Mouse (Mus musculus) liver, embryonic 12.5 days (tissue): ENCODE measurements around the gene Ahnak. TPM values are rescaled to one million over a fixed set of nuclear protein-coding genes. Genes with fewer than 3 reads are reported as not detected.

Source experiments
- ATAC-seq: fragments of 200-750 bp; cut with Nextera tagmentation; 2 replicates; pipeline ENCODE4 v1.8.0; 2017; ENCODE audit warnings: moderate number of reproducible peaks, mild to moderate bottlenecking, moderate library complexity
- H3K27ac ChIP-seq: fragments of 300-500 bp; sonication (generic); 2 replicates; pipeline ENCODE4 v1.5.1; 2016; ENCODE audit warnings: mild to moderate bottlenecking
- H3K27me3 ChIP-seq: fragments of 300-500 bp; sonication (generic); replicated peaks from 2 replicates; pipeline ENCODE4 v1.6.1; 2016; ENCODE audit warnings: mild to moderate bottlenecking, moderate library complexity
- H3K36me3 ChIP-seq: fragments of 300-500 bp; sonication (generic); 2 replicates; pipeline ENCODE4 v1.6.1; 2016; ENCODE audit warnings: mild to moderate bottlenecking, moderate library complexity
- H3K4me1 ChIP-seq: fragments of 300-500 bp; sonication (generic); 2 replicates; pipeline ENCODE4 v1.6.1; 2016
- H3K4me2 ChIP-seq: fragments of 300-500 bp; sonication (generic); 2 replicates; pipeline ENCODE4 v1.6.1; 2016; ENCODE audit warnings: mild to moderate bottlenecking, moderate library complexity
- H3K4me3 ChIP-seq: fragments of 300-500 bp; sonication (generic); 2 replicates; pipeline ENCODE4 v1.5.1; 2016; ENCODE audit warnings: mild to moderate bottlenecking, moderate library complexity
- H3K9ac ChIP-seq: fragments of 300-500 bp; sonication (generic); 2 replicates; pipeline ENCODE4 v1.6.1; 2016; ENCODE audit warnings: mild to moderate bottlenecking, moderate library complexity
- H3K9me3 ChIP-seq: fragments of 300-500 bp; sonication (generic); replicated peaks from 2 replicates; pipeline ENCODE4 v1.6.1; 2016; ENCODE audit warnings: mild to moderate bottlenecking, moderate library complexity
- WGBS: fragments of 180-500 bp; shearing (Covaris S2); methylation state at CpG from one replicate; pipeline ENCODE4 v1.1.7; 2016; ENCODE audit not compliant: insufficient replicate concordance; 5-methylcytosine and 5-hydroxymethylcytosine counted together
- polyA plus RNA-seq: library from polyadenylated mRNA; unstranded; fragments of >200 nt; fragmentation: Nextera tagmentation; extraction: Ambion mirVana; gene quantifications from 2 replicates; pipeline ENCODE4 v1.2.1, GENCODE M21; 2016

Ahnak gene
- polyA plus RNA-seq, 1 experiment from 2014 or later, result 2.0 TPM

DNA sequence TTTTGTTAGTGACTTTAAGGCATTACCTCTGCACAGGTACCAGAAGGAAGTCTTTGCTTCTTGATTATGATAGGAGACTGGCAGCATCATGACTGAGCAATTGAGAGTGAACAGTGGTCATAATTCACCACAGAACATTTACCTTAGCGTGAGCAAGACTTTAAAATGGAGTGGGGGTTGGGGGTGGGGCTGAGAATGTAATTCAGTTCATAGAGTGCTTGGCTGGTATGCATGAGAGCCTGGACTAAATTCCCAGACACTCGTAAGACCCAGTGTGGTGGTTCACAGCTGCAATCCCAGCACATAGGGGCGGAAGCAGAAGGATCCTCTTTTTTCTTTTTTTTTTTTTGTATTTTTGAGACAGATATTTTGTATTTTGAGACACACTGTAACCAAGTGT is 30.2 kb downstream of the Ahnak start:
- H3K27me3 ChIP-seq, result no peaks in the 10 kb centered on the region; the same call in 1 of the 2 replicates
- no peak overlapping the region for H3K27ac ChIP-seq
- H3K36me3 ChIP-seq, result no peaks in the 10 kb centered on the region
- no peak overlapping the region for H3K4me2 ChIP-seq
- peaks cover 3% of the 10 kb centered on the region; the same call in 1 of the 2 replicates for H3K4me1 ChIP-seq
- H3K4me3 ChIP-seq, result no peak overlapping the region
- H3K9ac ChIP-seq, result no peak overlapping the region
- WGBS, result 78% methylated on average over 3 of the region's 3 CpGs
- no peak for ATAC-seq
- H3K9me3 ChIP-seq, result no peaks in the 10 kb centered on the region

DNA sequence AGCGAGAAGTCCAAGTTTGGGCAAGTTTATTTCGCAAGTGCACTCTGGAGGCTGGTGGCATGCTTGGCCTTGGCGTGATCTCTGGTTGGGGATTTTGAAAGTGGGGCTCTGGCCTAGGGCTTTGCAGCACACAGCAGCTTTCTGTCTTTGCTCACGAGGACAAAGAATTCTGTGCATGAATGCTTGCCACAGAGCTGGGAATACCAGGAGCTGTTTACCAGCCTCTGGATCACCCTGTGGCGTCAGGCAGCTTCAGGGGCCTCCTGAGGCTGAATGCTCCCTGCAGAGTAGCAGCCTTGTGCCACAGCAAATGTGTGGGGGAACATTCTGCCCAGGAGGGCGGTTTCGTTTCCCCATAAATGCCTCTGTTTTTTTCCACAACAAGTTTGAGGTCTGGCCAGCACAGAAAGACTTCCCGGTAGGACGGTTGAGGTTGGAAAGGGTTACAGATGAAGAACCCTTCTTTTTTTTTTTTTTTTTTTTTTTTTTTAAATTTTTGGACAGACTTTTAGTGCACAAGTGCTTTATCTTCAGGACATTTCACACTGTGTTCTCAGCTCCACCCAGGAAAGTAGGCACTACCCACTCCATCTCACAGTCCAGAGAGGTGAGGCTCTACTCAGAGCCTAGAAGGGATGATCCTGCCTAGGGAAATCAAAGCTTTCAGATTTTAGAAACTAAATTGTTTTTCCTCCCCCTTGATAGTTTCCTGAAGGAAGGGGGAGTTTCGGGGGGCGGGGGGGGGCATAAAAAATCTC is 34.1 kb downstream of the Ahnak start:
- Histone ChIP-seq H3K4me1 (peaks cover 9% of the 10 kb centered on the region), H3K9me3 (no peaks in the 10 kb centered on the region), H3K4me2 (no peak overlapping the region), H3K9ac (no peak overlapping the region), H3K4me3 (no peak overlapping the region), H3K27ac (no peak overlapping the region), H3K27me3 (no peaks in the 10 kb centered on the region; the same call in 1 of the 2 replicates), H3K36me3 (no peaks in the 10 kb centered on the region)
- WGBS, result 62% methylated on average over 11 of the region's 11 CpGs
- no peak for ATAC-seq

DNA sequence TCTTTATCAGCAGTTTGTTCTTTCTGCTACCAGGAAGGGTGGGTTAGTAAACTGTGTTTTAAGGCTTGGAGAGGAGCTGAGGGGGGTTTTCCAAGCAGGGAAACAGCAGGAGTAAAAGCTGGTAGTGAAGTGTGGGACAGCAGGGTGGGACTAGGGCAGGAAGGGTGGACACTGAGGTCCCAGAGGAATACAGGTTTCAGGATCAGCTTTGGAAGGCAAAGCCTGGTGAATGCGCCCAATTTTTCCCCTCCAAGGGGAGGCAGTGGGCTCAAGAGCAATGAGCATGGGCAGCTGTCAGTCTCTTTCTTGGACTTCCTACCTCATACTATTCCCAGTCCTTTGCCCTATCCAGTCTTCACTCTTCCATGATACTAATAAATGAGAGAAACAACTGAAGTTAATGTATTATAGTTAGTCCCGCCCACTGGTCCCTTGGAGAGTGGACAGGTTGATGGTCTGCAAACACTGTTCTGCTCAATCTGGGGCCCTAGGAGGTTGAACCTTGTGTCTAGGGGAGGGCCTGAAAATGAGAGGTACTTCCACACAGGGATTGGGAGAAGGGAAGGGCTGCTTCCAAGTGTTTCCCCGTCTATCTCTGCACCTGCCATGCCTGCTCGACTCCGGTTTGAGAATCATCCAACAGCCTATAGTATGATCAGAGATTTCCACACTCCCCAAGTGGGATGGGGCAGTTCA is 36.6 kb downstream of the Ahnak start:
- H3K27me3 ChIP-seq, result no peaks in the 10 kb centered on the region; the same call in 1 of the 2 replicates
- H3K4me2 ChIP-seq, result no peak overlapping the region
- no peaks in the 10 kb centered on the region for H3K9me3 ChIP-seq
- 79% methylated on average over 5 of the region's 5 CpGs for WGBS
- no peak overlapping the region for H3K27ac ChIP-seq
- H3K4me1 ChIP-seq, result peaks cover 9% of the 10 kb centered on the region
- H3K36me3 ChIP-seq, result no peaks in the 10 kb centered on the region
- ATAC-seq, result 0 out of 2 replicates have a peak, but pooled peaks have one; percentile 21
- no peak overlapping the region for H3K4me3 ChIP-seq
- H3K9ac ChIP-seq, result no peak overlapping the region

DNA sequence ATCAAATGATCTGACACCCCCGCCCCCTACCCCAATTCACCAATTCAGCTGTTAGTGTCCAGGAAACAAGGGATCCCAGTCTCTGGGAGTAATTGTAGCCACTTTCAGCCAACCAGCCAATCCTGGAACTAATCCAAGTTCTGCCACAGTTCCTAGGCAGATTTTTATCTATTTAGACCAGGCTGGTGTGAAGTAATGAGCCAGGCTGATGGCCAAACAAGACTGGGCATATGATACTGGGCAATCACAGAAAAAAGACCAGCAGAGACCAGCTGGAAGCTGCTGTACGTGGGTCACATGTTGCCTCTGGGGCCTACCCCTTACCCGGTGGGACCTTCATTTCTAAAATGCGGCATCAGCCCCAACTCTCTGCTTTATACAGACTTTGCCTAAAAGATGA is 37.5 kb downstream of the Ahnak start:
- no peaks in the 10 kb centered on the region for H3K36me3 ChIP-seq
- WGBS, result 65% methylated on average over 4 of the region's 4 CpGs
- no peak overlapping the region for H3K27ac ChIP-seq
- H3K4me1 ChIP-seq, result peaks cover 9% of the 10 kb centered on the region
- H3K4me2 ChIP-seq, result no peak overlapping the region
- no peak overlapping the region for H3K4me3 ChIP-seq
- ATAC-seq, result no peak
- no peaks in the 10 kb centered on the region; the same call in 1 of the 2 replicates for H3K27me3 ChIP-seq
- H3K9ac ChIP-seq, result no peak overlapping the region
- H3K9me3 ChIP-seq, result no peaks in the 10 kb centered on the region

DNA sequence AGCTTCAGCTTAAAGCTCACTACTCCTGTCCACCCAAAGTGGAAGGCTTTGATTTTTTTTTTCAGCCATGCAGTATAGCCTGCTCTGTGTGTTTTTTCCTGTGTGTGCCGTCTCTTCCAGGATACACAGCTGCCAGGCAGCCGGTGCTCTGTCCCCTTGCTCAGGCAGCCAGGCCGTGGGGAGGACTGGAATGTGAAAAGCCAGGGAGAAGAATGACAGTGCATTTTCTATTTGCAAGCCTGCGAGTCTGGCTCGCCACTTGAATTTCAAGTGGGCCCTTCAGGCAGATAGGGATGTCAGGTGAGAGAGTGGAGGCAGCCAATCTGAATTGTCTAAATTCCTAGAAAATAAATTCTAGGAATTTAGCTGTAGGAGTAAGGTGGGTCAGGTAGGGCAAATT is 38.7 kb downstream of the Ahnak start:
- Histone ChIP-seq H3K36me3 (no peaks in the 10 kb centered on the region), H3K9me3 (no peaks in the 10 kb centered on the region), H3K27ac (no peak overlapping the region), H3K4me2 (no peak overlapping the region), H3K27me3 (no peaks in the 10 kb centered on the region; the same call in 1 of the 2 replicates), H3K4me1 (peaks cover 13% of the 10 kb centered on the region), H3K9ac (no peak overlapping the region), H3K4me3 (no peak overlapping the region)
- ATAC-seq, result no peak
- 23% methylated on average over 5 of the region's 5 CpGs for WGBS

DNA sequence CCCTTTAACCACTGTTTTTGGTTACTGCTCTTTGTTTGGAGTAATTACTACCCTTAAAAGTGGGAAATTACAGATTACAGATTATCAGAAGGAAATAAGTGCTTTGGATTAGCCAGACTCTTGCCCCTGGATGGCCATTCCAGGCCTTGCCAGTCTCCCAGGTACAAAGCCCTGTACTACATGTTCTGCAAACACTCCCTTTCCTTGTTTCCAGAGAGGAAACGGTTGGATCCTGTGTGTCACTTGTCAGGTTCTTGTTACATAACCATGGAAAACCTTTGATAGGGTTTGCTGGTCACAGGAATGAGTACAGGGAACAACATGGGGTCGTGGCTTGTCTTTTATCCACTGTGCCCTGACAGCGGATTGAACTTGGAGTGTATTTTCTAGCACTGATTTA is 39.3 kb downstream of the Ahnak start:
- Histone ChIP-seq H3K4me2 (no peak overlapping the region), H3K4me1 (peaks cover 16% of the 10 kb centered on the region), H3K9me3 (no peaks in the 10 kb centered on the region), H3K9ac (no peak overlapping the region), H3K27me3 (no peaks in the 10 kb centered on the region; the same call in 1 of the 2 replicates), H3K4me3 (no peak overlapping the region), H3K27ac (no peak overlapping the region), H3K36me3 (no peaks in the 10 kb centered on the region)
- WGBS, result 60% methylated on average over 3 of the region's 3 CpGs
- no peak for ATAC-seq

DNA sequence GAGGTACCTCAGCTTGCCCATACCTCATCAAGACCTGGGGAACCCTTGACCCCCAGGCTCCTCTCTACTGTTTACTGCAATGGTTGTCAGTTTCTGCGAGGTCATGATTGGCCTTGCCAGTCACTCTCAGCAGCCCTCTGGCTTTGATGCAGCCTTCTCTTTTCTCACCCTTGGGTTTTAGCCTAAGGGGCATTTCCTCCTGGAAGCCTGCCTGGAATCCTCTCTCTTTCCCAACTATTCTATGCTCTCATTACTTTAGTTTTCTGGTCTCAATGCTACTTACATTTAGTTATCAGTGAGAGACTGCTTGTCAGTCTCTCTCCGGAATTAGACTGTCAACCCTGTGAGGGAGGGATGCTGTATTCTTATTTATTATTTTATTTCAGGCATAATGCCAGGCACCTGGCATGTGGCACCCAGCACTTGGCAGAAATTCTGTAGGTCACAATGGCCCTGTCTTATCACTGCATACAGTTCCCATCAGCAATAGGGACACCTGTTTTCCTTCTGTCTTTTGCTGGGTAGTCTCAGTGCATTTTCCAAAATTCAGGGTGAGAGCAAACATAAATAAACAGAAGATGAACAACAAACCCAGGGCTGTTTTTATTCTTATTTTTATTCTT is 40.7 kb downstream of the Ahnak start:
- no peak overlapping the region for H3K4me2 ChIP-seq
- H3K27me3 ChIP-seq, result no peaks in the 10 kb centered on the region; the same call in 1 of the 2 replicates
- H3K9ac ChIP-seq, result no peak overlapping the region
- H3K4me1 ChIP-seq, result peaks cover 30% of the 10 kb centered on the region
- 58% methylated on average over 2 of the region's 2 CpGs for WGBS
- no peak overlapping the region for H3K27ac ChIP-seq
- no peak overlapping the region for H3K4me3 ChIP-seq
- ATAC-seq, result no peak
- no peaks in the 10 kb centered on the region for H3K9me3 ChIP-seq
- no peaks in the 10 kb centered on the region for H3K36me3 ChIP-seq

DNA sequence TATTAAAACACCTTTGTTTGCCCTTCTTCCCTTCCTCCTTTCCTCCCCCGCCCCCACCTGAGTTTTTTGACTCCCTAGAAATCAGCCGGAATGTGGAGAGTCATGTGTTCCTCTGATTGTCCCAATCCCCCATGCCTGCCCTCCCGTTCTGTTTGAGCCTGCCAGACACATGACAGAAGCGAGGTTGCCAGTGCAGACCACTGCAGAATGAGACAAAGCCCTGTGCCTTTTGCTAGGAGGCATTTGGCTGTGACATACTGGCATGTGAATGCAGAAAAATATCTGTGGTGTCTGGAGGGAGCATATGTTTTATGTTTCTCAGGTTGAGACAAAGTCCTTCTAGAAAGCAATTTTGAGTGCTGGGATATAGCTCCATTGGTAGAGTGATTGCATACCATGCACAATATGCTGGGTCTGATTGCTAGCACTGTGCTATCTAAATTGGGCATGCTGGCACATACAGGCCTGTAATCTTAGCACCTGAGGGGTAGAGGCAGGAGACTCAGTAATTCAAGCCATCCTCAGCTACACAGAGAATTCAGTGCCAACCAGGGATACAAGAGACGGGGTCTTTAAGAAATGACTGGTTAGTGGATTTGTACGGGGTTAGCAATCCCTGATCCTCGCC is 43.5 kb downstream of the Ahnak start:
- Histone ChIP-seq H3K27me3 (no peaks in the 10 kb centered on the region; the same call in 1 of the 2 replicates), H3K36me3 (no peaks in the 10 kb centered on the region), H3K4me2 (no peak overlapping the region), H3K4me1 (peaks cover 23% of the 10 kb centered on the region), H3K9me3 (no peaks in the 10 kb centered on the region), H3K9ac (no peak overlapping the region), H3K4me3 (no peak overlapping the region), H3K27ac (no peak overlapping the region)
- WGBS, result 54% methylated on average over 7 of the region's 7 CpGs
- ATAC-seq, result no peak

DNA sequence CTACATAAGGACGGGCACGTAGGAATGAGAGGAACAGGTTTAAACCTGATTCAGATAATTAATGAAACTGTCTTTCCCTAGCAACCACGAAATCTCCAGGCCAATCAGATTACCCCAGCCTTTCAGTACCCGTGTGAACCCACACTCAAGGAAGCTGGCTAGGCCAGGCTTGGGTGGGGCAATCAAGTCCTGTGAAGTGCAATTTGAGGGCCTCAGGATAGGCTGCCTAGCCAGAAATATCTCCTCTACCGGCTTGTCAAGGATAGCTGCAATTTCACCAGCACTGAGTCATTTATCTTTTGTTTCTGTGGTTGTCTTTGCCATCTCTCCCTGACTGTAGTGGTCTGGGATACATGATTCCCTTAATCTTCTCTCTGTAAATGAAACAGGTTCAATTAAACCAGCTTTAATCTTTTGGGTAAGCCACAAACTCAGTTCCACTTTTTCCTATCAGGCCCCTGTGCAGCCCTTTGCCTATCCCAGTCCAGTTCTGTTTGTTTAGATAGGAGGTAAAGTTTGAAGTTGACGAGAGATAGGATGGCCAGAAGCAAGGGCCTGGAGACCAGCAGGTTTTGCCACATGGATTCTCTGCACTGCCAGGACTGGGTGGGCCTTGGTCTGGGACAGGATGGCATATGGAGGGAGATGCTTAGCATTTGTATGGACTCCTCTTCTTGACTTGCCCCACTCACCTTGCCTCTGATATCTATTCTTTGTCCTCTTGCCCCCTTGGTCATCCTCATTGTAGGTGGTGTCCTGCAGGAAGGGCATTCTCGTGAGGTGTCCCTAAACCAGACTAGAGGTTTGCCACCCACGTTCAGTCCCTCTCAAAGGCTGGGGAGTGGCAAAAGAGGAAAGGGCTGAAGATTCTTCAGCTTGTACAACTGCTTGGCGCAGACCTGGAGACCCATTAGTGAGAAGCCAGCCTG is 44.6 kb downstream of the Ahnak start:
- H3K4me1 ChIP-seq, result peaks cover 23% of the 10 kb centered on the region
- H3K4me3 ChIP-seq, result no peak overlapping the region
- H3K36me3 ChIP-seq, result no peaks in the 10 kb centered on the region
- no peak overlapping the region for H3K4me2 ChIP-seq
- 25% methylated on average over 9 of the region's 9 CpGs for WGBS
- no peaks in the 10 kb centered on the region for H3K27me3 ChIP-seq
- H3K9me3 ChIP-seq, result no peaks in the 10 kb centered on the region
- H3K9ac ChIP-seq, result no peak overlapping the region
- H3K27ac ChIP-seq, result no peak overlapping the region
- ATAC-seq, result peak; percentile 76

DNA sequence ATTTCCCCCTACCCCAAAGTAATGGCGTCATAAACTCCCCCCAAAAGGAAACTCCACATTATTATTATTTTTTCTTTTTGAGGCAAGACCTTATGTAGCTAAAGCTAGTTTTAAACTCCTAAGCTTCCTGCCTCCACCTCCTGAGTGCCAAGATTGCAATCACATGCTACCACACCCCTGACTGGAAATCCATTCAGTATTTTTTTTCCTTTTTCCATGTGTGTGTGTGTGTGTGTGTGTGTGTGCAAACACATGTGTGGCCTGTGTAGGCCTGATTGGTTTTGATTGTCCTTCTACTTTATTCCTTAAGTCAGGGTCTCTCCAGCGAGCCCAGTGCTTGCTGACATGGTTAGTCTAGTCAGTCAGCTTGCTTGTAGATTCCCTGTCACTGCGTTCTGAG is 45.4 kb downstream of the Ahnak start:
- Histone ChIP-seq H3K27me3 (no peaks in the 10 kb centered on the region), H3K4me3 (no peak overlapping the region), H3K36me3 (no peaks in the 10 kb centered on the region), H3K9ac (no peak overlapping the region), H3K4me2 (no peak overlapping the region), H3K9me3 (no peaks in the 10 kb centered on the region), H3K27ac (no peak overlapping the region), H3K4me1 (peaks cover 26% of the 10 kb centered on the region)
- no peak for ATAC-seq
- 60% methylated on average over 3 of the region's 3 CpGs for WGBS

DNA sequence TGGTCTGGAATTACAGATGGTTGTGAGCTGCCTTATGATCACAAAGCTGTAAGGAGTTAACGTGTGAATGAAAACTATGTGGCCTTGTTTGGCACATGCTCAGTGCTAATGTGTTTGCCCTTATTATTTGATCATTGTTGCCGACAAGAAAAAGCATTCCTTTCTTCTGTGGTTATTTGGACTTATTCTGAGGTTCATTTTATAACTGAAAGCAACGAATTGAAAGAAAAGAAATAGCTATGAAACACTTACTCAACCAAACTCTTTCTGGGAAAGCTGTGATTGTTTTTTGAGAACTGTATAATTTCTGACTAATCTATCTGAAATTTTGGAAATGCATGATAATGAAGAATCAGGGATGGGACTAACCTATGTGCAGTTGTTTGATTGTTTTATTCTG is 46.0 kb downstream of the Ahnak start:
- no peak for ATAC-seq
- Histone ChIP-seq H3K27me3 (no peaks in the 10 kb centered on the region), H3K4me1 (peaks cover 32% of the 10 kb centered on the region), H3K9ac (no peak overlapping the region), H3K9me3 (no peaks in the 10 kb centered on the region), H3K36me3 (no peaks in the 10 kb centered on the region), H3K27ac (no peak overlapping the region), H3K4me3 (no peak overlapping the region), H3K4me2 (no peak overlapping the region)
- WGBS, result 64% methylated on average over 3 of the region's 3 CpGs
